Mouse (Mus musculus): ENCODE data around the gene Slamf8.

GRCm38 (mm10) chr1:172549717-172550116 is 40.7 kb downstream of the Slamf8 start:
- TF ChIP-seq CTCF (IDR thresholded peaks at IDR 0.05; ENCODE audit: insufficient read depth, low read depth, low read length) (no peak), POLR2A (IDR thresholded peaks at IDR 0.05; ENCODE audit: insufficient read depth, low read depth, low read length) (no peak)
